Mouse (Mus musculus) heart, embryonic 13.5 days (tissue): Measurements from ENCODE around the gene Map4k1. TPM values are rescaled to one million over a fixed set of nuclear protein-coding genes. Genes with fewer than 3 reads are reported as not detected.

ENCODE experiments used
- ATAC-seq: fragments of 200-750 bp; cut with Nextera tagmentation; 2 replicates; pipeline ENCODE4 v1.8.0; 2017; ENCODE audit warnings: moderate TSS enrichment; ENCODE audit not compliant: insufficient number of reproducible peaks, low FRiP score, low TSS enrichment; ENCODE audit errors: extremely low read depth
- H3K27ac ChIP-seq: fragments of 300-500 bp; sonication (generic); replicated peaks from 2 replicates; pipeline ENCODE4 v1.5.1; 2015; ENCODE audit warnings: moderate library complexity, mild to moderate bottlenecking, inconsistent platforms
- H3K27me3 ChIP-seq: fragments of 300-500 bp; sonication (generic); replicated peaks from 2 replicates; pipeline ENCODE4 v1.6.1; 2015; ENCODE audit warnings: mild to moderate bottlenecking, inconsistent platforms
- H3K36me3 ChIP-seq: fragments of 300-500 bp; sonication (generic); 2 replicates; pipeline ENCODE4 v1.6.1; 2015; ENCODE audit warnings: mild to moderate bottlenecking, inconsistent platforms
- H3K4me1 ChIP-seq: fragments of 300-500 bp; sonication (generic); 2 replicates; pipeline ENCODE4 v1.6.1; 2015; ENCODE audit warnings: inconsistent platforms
- H3K4me2 ChIP-seq: fragments of 300-500 bp; sonication (generic); 2 replicates; pipeline ENCODE4 v1.6.1; 2015; ENCODE audit warnings: inconsistent platforms, mild to moderate bottlenecking, moderate library complexity
- H3K4me3 ChIP-seq: fragments of 300-500 bp; sonication (generic); 2 replicates; pipeline ENCODE4 v1.5.1; 2015; ENCODE audit warnings: moderate library complexity, mild to moderate bottlenecking, inconsistent platforms
- H3K9ac ChIP-seq: fragments of 300-500 bp; sonication (generic); 2 replicates; pipeline ENCODE4 v1.6.1; 2015; ENCODE audit warnings: inconsistent platforms, mild to moderate bottlenecking, moderate library complexity
- H3K9me3 ChIP-seq: fragments of 300-500 bp; sonication (generic); 2 replicates; pipeline ENCODE4 v1.6.1; 2016; ENCODE audit warnings: inconsistent platforms
- WGBS: fragments of 180-500 bp; shearing (Covaris S2); methylation state at CpG from one replicate; pipeline ENCODE4 v1.1.7; 2015; ENCODE audit warnings: mixed read lengths; 5-methylcytosine and 5-hydroxymethylcytosine counted together
- polyA plus RNA-seq: library from polyadenylated mRNA; unstranded; fragments of >200 nt; fragmentation: Nextera tagmentation; extraction: Ambion mirVana; gene quantifications from 2 replicates; pipeline ENCODE4 v1.2.1, GENCODE M21; 2015

Map4k1 gene
- polyA plus RNA-seq, result 3.4 and 5.3 TPM in 2 replicates

DNA sequence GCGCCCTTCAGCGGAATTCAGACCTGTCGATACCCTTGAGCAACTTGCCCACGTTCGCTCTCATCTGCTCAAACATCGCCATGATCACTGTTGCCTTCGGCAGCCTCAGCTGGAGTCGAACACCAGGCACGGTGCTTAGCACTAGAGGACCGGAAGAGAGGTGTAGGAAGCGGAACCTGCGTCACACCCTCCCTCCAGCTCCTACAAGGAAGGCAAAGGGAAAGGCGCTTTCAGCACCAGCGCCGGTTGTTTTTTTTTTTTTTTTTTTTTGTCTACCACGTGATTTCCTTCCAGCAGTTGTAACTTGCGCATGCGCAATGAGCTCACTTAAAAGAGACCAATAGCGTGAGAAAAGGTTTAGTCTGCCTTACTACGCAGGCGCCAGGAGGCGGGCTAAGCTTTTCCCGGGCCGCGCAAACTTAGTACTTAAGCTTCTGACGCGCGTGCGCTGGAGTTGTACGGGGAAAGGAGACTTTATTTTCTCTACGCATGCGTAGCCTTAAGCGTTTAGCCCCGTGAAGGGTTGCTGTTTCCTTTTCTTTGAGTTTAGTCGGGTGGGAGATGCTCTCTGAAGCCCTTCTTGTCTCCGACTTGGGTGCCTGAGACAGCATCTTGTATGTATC, at the start of gene Map4k1, which contains the start of gene Eif3k:
Map4k1 (plus strand) TSS at position 400 of the 623 bp plus-strand sequence.
Eif3k (minus strand) TSS at position 214 of the 623 bp plus-strand sequence.
- peaks cover 36% of the 10 kb centered on the region for H3K36me3 ChIP-seq
- H3K9ac ChIP-seq, result peak within 1 kb of the TSS; percentile 93
- WGBS, result under 1% methylated on average over 36 of the region's 36 CpGs
- peak within 1 kb of the TSS; percentile 83 for H3K4me3 ChIP-seq
- no peaks in the 10 kb centered on the region for H3K9me3 ChIP-seq
- peak; percentile 85 for ATAC-seq
- H3K27me3 ChIP-seq, result no peaks in the 10 kb centered on the region
- peak within 1 kb of the TSS; percentile 91 for H3K27ac ChIP-seq
- peak within 1 kb of the TSS; percentile 98 for H3K4me2 ChIP-seq
- peaks cover 24% of the 10 kb centered on the region for H3K4me1 ChIP-seq

DNA sequence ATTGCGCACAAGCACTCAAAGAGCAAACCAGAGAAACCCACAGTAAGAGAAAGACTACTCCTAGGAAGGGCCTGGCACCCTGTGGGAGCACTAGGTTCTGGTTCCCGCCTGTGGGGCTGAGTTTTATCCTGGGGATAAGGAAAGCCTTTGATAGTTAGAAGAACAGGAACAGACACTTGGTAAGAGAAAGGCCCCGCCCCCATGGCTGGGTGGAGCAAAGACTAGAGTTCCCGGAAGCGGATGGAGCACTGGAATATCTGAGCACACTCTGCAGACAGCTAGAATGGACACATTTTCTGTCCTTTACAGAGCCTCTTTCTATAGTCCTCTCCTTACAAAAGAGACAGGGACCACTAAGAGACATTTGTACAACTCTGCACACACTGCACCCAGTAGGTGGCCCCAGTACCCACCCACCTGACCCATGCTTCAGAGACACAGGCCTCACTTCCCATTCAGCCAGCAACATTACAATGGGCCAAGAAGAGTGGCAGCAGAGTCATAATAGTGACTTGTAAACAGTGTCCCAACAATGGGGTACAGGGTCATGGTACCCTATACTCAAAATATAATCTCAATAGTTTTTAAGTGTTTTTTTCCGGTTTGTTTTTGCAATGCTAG, 49.3 kb upstream of the Map4k1 start:
- H3K9ac ChIP-seq, result peak overlapping the region; percentile 30; the same call in 1 of the 2 replicates
- H3K27ac ChIP-seq, result peak overlapping the region; percentile 77
- 61% methylated on average over 6 of the region's 6 CpGs for whole genome bisulfite sequencing
- no peaks in the 10 kb centered on the region for H3K9me3 ChIP-seq
- H3K36me3 ChIP-seq, result peaks cover 40% of the 10 kb centered on the region
- ATAC-seq, result no peak
- no peak overlapping the region for H3K4me2 ChIP-seq
- H3K4me1 ChIP-seq, result peaks cover 84% of the 10 kb centered on the region
- no peak overlapping the region for H3K4me3 ChIP-seq
- H3K27me3 ChIP-seq, result no peaks in the 10 kb centered on the region

DNA sequence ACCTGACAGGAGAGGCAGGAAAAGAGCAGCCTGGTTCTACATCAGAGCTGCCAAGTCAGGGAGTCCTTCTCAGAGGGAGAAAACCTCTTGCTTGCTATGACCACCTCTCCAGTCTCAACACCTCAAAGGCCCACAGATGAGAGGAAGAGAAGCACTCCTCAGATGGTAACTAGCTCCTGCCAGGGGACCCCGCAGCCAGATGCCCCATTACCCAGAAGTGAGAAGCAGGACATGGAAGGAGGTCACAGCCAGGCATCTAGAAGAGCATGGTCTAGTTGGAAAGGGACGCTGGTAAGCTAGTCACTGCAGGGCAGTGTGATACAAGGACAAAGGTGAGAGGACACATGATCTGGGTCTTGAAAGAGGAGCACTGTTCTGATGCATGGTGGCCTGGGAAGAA, 48.0 kb upstream of the Map4k1 start:
- Histone ChIP-seq H3K36me3 (peaks cover 36% of the 10 kb centered on the region), H3K4me3 (no peak overlapping the region), H3K9me3 (no peaks in the 10 kb centered on the region), H3K4me1 (peaks cover 95% of the 10 kb centered on the region), H3K4me2 (no peak overlapping the region), H3K27me3 (no peaks in the 10 kb centered on the region), H3K9ac (no peak overlapping the region), H3K27ac (peak overlapping the region; percentile 44)
- whole genome bisulfite sequencing, result 87% methylated on average over 2 of the region's 2 CpGs
- no peak for ATAC-seq

GRCm38 (mm10) chr7:28936787-28937186, 45.1 kb upstream of the Map4k1 start:
- H3K4me1 ChIP-seq, result peaks cover 95% of the 10 kb centered on the region
- no peak overlapping the region for H3K4me2 ChIP-seq
- no peak overlapping the region for H3K4me3 ChIP-seq
- peaks cover 46% of the 10 kb centered on the region for H3K36me3 ChIP-seq
- no peaks in the 10 kb centered on the region for H3K9me3 ChIP-seq
- no peak for ATAC-seq
- peak overlapping the region; percentile 81 for H3K27ac ChIP-seq
- 55% methylated on average over 4 of the region's 4 CpGs for WGBS
- H3K9ac ChIP-seq, result peak overlapping the region; percentile 62
- no peaks in the 10 kb centered on the region for H3K27me3 ChIP-seq

DNA sequence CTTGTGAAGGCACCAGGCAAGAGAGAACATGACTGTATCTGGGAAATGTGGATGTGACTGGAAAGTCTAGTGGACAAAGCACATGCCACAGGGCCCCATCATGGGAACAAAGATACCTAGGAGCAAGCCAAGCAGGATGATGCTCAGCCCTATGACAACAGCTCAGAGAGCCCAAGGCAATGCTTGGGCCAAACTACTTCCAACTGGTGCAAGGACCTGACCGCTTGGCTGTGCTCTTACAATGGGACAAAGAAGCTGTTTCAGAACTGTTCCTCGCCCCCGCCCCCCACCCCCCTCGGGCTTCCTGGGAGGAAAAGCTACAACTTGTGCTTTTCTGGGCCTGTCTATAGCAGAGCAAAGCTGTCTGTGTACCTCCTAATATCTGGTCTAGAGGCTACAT, 43.2 kb upstream of the Map4k1 start:
- no peak overlapping the region for H3K4me2 ChIP-seq
- peaks cover 53% of the 10 kb centered on the region for H3K36me3 ChIP-seq
- H3K4me3 ChIP-seq, result no peak overlapping the region
- 70% methylated on average over 4 of the region's 4 CpGs for WGBS
- peak overlapping the region; percentile 41; the same call in 1 of the 2 replicates for H3K9ac ChIP-seq
- H3K9me3 ChIP-seq, result no peaks in the 10 kb centered on the region
- H3K4me1 ChIP-seq, result peaks cover 99% of the 10 kb centered on the region
- H3K27ac ChIP-seq, result peak overlapping the region; percentile 99
- ATAC-seq, result no peak
- no peaks in the 10 kb centered on the region for H3K27me3 ChIP-seq

DNA sequence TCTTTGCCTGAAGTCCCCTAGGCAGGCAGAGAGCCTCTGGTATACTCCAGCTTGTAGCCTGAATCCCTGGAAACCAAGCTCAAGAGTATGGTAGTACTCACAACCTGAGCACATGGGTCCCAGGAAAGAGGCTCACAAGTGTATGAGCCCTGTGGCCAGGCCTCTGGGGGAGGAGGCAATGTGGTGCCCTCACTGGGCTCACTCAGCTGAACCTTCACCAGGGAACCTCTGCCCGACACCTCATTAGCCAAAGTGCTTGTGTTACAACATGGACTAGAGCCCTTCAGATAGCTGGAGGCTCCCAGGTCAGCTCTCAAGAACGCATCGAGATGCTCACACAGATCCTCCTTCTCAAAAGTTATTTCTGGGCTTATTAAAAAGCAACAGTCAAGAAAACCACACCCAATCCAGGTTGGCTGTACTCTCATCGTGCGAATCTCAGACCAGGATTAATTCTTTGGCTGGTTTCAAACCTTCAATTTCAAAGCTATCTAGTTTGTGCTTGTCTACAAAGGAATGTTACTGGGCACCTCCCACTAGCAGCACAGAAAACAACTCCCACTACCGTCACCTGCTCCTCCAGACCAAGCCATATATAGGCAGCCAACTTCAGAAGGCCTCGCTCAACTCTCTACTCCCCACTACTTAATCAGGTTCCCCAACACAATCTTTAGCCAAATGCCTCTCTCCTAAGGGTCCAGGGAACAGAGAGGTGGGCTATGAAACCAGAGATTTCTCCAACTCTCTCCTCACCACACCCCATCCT, 42.2 kb upstream of the Map4k1 start:
- 0 out of 2 replicates have a peak, but pooled peaks have one; percentile 31 for ATAC-seq
- peak overlapping the region; percentile 99 for H3K27ac ChIP-seq
- no peaks in the 10 kb centered on the region for H3K27me3 ChIP-seq
- H3K4me1 ChIP-seq, result peaks cover 99% of the 10 kb centered on the region
- peaks cover 48% of the 10 kb centered on the region for H3K36me3 ChIP-seq
- WGBS, result 44% methylated on average over 7 of the region's 7 CpGs
- peak overlapping the region; percentile 74 for H3K9ac ChIP-seq
- H3K9me3 ChIP-seq, result no peaks in the 10 kb centered on the region
- H3K4me2 ChIP-seq, result peak overlapping the region; percentile 9; the same call in 1 of the 2 replicates
- no peak overlapping the region for H3K4me3 ChIP-seq

- Histone ChIP-seq H3K4me3 (no peak overlapping the region), H3K4me1 (peaks cover 100% of the 10 kb centered on the region), H3K27me3 (no peaks in the 10 kb centered on the region), H3K9me3 (no peaks in the 10 kb centered on the region), H3K36me3 (peaks cover 35% of the 10 kb centered on the region), H3K4me2 (0 out of 2 replicates have a peak overlapping the region, but pooled peaks have one; percentile 0), H3K9ac (peak overlapping the region; percentile 74), H3K27ac (peak overlapping the region; percentile 99)
- ATAC-seq, result no peak
- whole genome bisulfite sequencing, result 36% methylated on average over 4 of the region's 4 CpGs
Measured at GRCm38 (mm10) chr7:28941129-28941528, 40.7 kb upstream of the Map4k1 start.

GRCm38 (mm10) chr7:28941542-28941941, 40.3 kb upstream of the Map4k1 start:
- Histone ChIP-seq H3K9ac (peak overlapping the region; percentile 74), H3K36me3 (peaks cover 32% of the 10 kb centered on the region), H3K9me3 (no peaks in the 10 kb centered on the region), H3K4me1 (peaks cover 100% of the 10 kb centered on the region), H3K4me3 (no peak overlapping the region), H3K27ac (peak overlapping the region; percentile 99), H3K27me3 (no peaks in the 10 kb centered on the region), H3K4me2 (0 out of 2 replicates have a peak overlapping the region, but pooled peaks have one; percentile 0)
- ATAC-seq, result no peak
- WGBS, result 29% methylated on average over 4 of the region's 4 CpGs

GRCm38 (mm10) chr7:28943451-28944180, 38.2 kb upstream of the Map4k1 start:
- WGBS, result 47% methylated on average over 5 of the region's 5 CpGs
- H3K36me3 ChIP-seq, result peaks cover 34% of the 10 kb centered on the region
- H3K4me3 ChIP-seq, result no peak overlapping the region
- H3K9ac ChIP-seq, result peak overlapping the region; percentile 58
- no peaks in the 10 kb centered on the region for H3K9me3 ChIP-seq
- no peak overlapping the region for H3K4me2 ChIP-seq
- peaks cover 100% of the 10 kb centered on the region for H3K4me1 ChIP-seq
- peak overlapping the region; percentile 99 for H3K27ac ChIP-seq
- ATAC-seq, result no peak
- no peaks in the 10 kb centered on the region for H3K27me3 ChIP-seq

GRCm38 (mm10) chr7:28944756-28945415, 37.0 kb upstream of the Map4k1 start:
- peak; percentile 9; the same call in 1 of the 2 replicates for ATAC-seq
- Histone ChIP-seq H3K36me3 (peaks cover 40% of the 10 kb centered on the region), H3K27me3 (no peaks in the 10 kb centered on the region), H3K4me3 (0 out of 2 replicates have a peak overlapping the region, but pooled peaks have one; percentile 10), H3K9ac (peak overlapping the region; percentile 79), H3K4me2 (peak overlapping the region; percentile 56), H3K27ac (peak overlapping the region; percentile 99), H3K4me1 (peaks cover 100% of the 10 kb centered on the region), H3K9me3 (no peaks in the 10 kb centered on the region)
- WGBS, result 39% methylated on average over 6 of the region's 6 CpGs
